Comparison of ENCODE assay signal across 8 mouse cellular contexts in the genomic region with DNA sequence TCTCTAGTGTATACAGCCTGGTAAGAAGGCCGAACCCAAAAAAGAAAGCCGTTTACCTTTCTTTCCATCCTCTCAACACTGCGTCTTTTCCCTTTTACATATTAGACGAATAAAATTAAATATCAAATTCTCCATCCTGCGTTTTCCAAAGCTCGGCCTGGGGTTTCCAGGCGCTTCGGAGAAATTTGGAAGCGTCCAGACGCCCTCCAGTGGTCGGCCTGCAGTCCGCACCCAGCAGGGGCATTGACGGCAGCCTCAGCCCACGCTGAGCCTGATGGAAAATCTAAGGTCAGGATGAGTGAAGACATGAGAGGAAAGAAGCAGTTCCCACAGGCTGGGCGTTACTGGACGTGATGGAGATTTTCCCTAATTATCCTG. TPM values are rescaled to one million over a fixed set of nuclear protein-coding genes. Genes with fewer than 3 reads are reported as not detected.
DNase-seq lines count a peak whose midpoint lies in the region; ATAC-seq and TF ChIP-seq lines count a peak whose summit lies in the region.

No protein-coding gene starts in this region.

- 0 out of 2 replicates have a peak, but pooled peaks have one; percentile 15 for TF ChIP-seq EP300 in ES-Bruce4 (IDR thresholded peaks at IDR 0.05; ENCODE audit: insufficient read depth, low read depth, low read length)

- peak; percentile 74 for TF ChIP-seq CTCF in ES-Bruce4 (IDR thresholded peaks at IDR 0.05; ENCODE audit: low read depth, low read length)

- H3K4me2 ChIP-seq in forebrain, embryonic 15.5 days (replicated peaks): peak overlapping the region; percentile 98
- peak overlapping the region; percentile 99 for H3K4me2 ChIP-seq in neural tube, embryonic 15.5 days

- H3K9ac ChIP-seq in ES-Bruce4 (ENCODE audit: low read depth, poor library complexity, severe bottlenecking): 0 out of 2 replicates have a peak overlapping the region, but pooled peaks have one; percentile 30
- H3K9ac ChIP-seq in forebrain, embryonic 15.5 days (replicated peaks): peak overlapping the region; percentile 78
- peak overlapping the region; percentile 89 for H3K9ac ChIP-seq in neural tube, embryonic 15.5 days (replicated peaks)

- DNase-seq in cerebellum, adult 11 months: peak; percentile 36
- DNase-seq in heart, postnatal 10 days: peak; percentile 87 to 88
- peak; percentile 54 to 83 for DNase-seq in kidney, postnatal 36 days
- peak; percentile 70 to 72 for DNase-seq in lung, adult 18-20 months
- peak; percentile 66 for DNase-seq in testis, postnatal 14 days (ENCODE audit: low spot score)

- peak overlapping the region; percentile 74 for H3K4me3 ChIP-seq in ES-Bruce4 (ENCODE audit: low read depth, low read length)
- peak overlapping the region; percentile 75 for H3K4me3 ChIP-seq in forebrain, embryonic 15.5 days
- H3K4me3 ChIP-seq in neural tube, embryonic 15.5 days (replicated peaks): peak overlapping the region; percentile 86

- no peaks in the 10 kb centered on the region for H3K4me1 ChIP-seq in ES-Bruce4 (ENCODE audit: control insufficient read depth, insufficient read depth, low read length)
- peaks cover 17% of the 10 kb centered on the region for H3K4me1 ChIP-seq in forebrain, embryonic 15.5 days
- H3K4me1 ChIP-seq in neural tube, embryonic 15.5 days: peaks cover 6% of the 10 kb centered on the region; the same call in 1 of the 2 replicates

- intact Hi-C loops in heart, postnatal 10 days (cut with DNase I): loop anchor here (5.0 to 10.0 kb wide), 5 partner anchors 97 to 579 kb away; no protein-coding TSS in a partner anchor

- no peaks in the 10 kb centered on the region for H3K36me3 ChIP-seq in ES-Bruce4 (ENCODE audit: control insufficient read depth, insufficient read depth, low read length, poor library complexity, severe bottlenecking)
- no peaks in the 10 kb centered on the region for H3K36me3 ChIP-seq in forebrain, embryonic 15.5 days
- H3K36me3 ChIP-seq in neural tube, embryonic 15.5 days: no peaks in the 10 kb centered on the region

- peak; percentile 17; the same call in 1 of the 2 replicates for ATAC-seq in forebrain, embryonic 15.5 days (replicated peaks)
- ATAC-seq in neural tube, embryonic 15.5 days (ENCODE audit: low FRiP score): no peak

- TF ChIP-seq POLR2A in ES-Bruce4 (IDR thresholded peaks at IDR 0.05; ENCODE audit: insufficient read depth, low read length): no peak

- H3K27me3 ChIP-seq in ES-Bruce4 (ENCODE audit: control insufficient read depth, insufficient read depth, low read length, poor library complexity, severe bottlenecking): peaks cover 24% of the 10 kb centered on the region
- 0 out of 2 replicates have a peak, but pooled peaks cover 3% of the 10 kb centered on the region for H3K27me3 ChIP-seq in forebrain, embryonic 15.5 days
- H3K27me3 ChIP-seq in neural tube, embryonic 15.5 days (replicated peaks): no peaks in the 10 kb centered on the region

- under 1% methylated on average over 16 of the region's 16 CpGs for WGBS in forebrain, embryonic 15.5 days
- under 1% methylated on average over 16 of the region's 16 CpGs for WGBS in neural tube, embryonic 15.5 days

- no peaks in the 10 kb centered on the region for H3K9me3 ChIP-seq in ES-Bruce4 (replicated peaks; ENCODE audit: control insufficient read depth, insufficient read depth, low read length, poor library complexity, severe bottlenecking)
- no peaks in the 10 kb centered on the region for H3K9me3 ChIP-seq in forebrain, embryonic 15.5 days
- H3K9me3 ChIP-seq in neural tube, embryonic 15.5 days (replicated peaks): no peaks in the 10 kb centered on the region

- no peak overlapping the region for H3K27ac ChIP-seq in ES-Bruce4 (ENCODE audit: insufficient read depth, low read length)
- peak overlapping the region; percentile 53 for H3K27ac ChIP-seq in forebrain, embryonic 15.5 days (replicated peaks)
- peak overlapping the region; percentile 93 for H3K27ac ChIP-seq in neural tube, embryonic 15.5 days (replicated peaks)

RNA-seq across cellular contexts. Expression of a gene that starts 3.0 kb away (rescaled TPM):
- 29.6 and 32.7 TPM in 2 replicates for polyA plus RNA-seq in ES-Bruce4 (2011; ENCODE audit: insufficient read depth, insufficient read length, low read depth, missing spikeins)
- 19.7 and 24.6 TPM in 2 replicates for polyA plus RNA-seq in forebrain, embryonic 15.5 days (2015; fragmentation: Nextera tagmentation; extraction: Ambion mirVana)
- 10 to 100 TPM; 32.8 to 41.9 TPM for total RNA-seq in heart, postnatal 10 days (2021)
- polyA plus RNA-seq in neural tube, embryonic 15.5 days (2015; fragmentation: Nextera tagmentation; extraction: Ambion mirVana): 44.4 and 46.0 TPM in 2 replicates

Comparison
In these comparisons a context has a peak if more than half of its experiments do, and no peak if none do; other contexts are left out.
1. H3K9ac ChIP-seq: peak in every context shown above with its lines; median percentile 89 in neural tube, embryonic 15.5 days; 78 in forebrain, embryonic 15.5 days; 30 in ES-Bruce4.
2. DNase-seq: peak in every context shown above with its lines; median percentile 88 in heart, postnatal 10 days; 71 in lung, adult 18-20 months; 68 in kidney, postnatal 36 days; 66 in testis, postnatal 14 days; 36 in cerebellum, adult 11 months.